Mouse (Mus musculus) myocyte (in vitro differentiated cells): ENCODE measurements around the gene Pip5kl1. TPM values are rescaled to one million over a fixed set of nuclear protein-coding genes. Genes with fewer than 3 reads are reported as not detected.

Source experiments
- H3K27me3 ChIP-seq: one replicate; pipeline ENCODE4 v1.6.1; 2011; ENCODE audit not compliant: control insufficient read depth, insufficient read depth, insufficient read length
- H3K36me3 ChIP-seq: one replicate; pipeline ENCODE4 v1.6.1; 2011; ENCODE audit not compliant: control insufficient read depth, insufficient read depth
- H3K4me2 ChIP-seq: one replicate; pipeline ENCODE4 v1.6.1; 2011; ENCODE audit warnings: low read depth, control low read depth
- H3K4me3 ChIP-seq: one replicate; pipeline ENCODE4 v1.5.1; 2011; ENCODE audit warnings: mild to moderate bottlenecking, control low read depth, moderate library complexity
- H3K79me2 ChIP-seq: one replicate; pipeline ENCODE4 v1.6.1; 2011; ENCODE audit not compliant: control insufficient read depth, insufficient read depth
- H3ac ChIP-seq: one replicate; pipeline ENCODE4 v1.6.1; 2011; ENCODE audit not compliant: control insufficient read depth, insufficient read length
- CEBPB ChIP-seq: IDR thresholded peaks from 2 replicates; pipeline ENCODE4 v1.6.1; 2011; ENCODE audit warnings: mild to moderate bottlenecking, moderate library complexity; ENCODE audit not compliant: poor library complexity, insufficient read depth, severe bottlenecking
- E2F4 ChIP-seq: IDR thresholded peaks from one replicate; pipeline ENCODE4 v1.6.1; 2011; ENCODE audit warnings: mild to moderate bottlenecking, control low read depth, moderate library complexity; ENCODE audit not compliant: insufficient read depth
- MAX ChIP-seq: IDR thresholded peaks from one replicate; pipeline ENCODE4 v1.6.1; 2011; ENCODE audit warnings: low read depth, mild to moderate bottlenecking, control low read depth
- MYOD1 ChIP-seq, 3 experiments: IDR thresholded peaks; one replicate each; pipeline ENCODE4 v1.6.1; 2011; ENCODE audit warnings: control low read depth in 2 of 3, low read depth in 2 of 3, mild to moderate bottlenecking in 2 of 3, moderate library complexity in 1 of 3; ENCODE audit not compliant: insufficient read length in 2 of 3, control insufficient read depth in 1 of 3
- MYOG ChIP-seq, 3 experiments: IDR thresholded peaks; one replicate each; pipeline ENCODE4 v1.6.1; 2011; ENCODE audit warnings: control low read depth in 2 of 3, low read depth in 2 of 3, mild to moderate bottlenecking in 2 of 3; ENCODE audit not compliant: insufficient read length in 2 of 3, control insufficient read depth in 1 of 3, insufficient read depth in 1 of 3
- POLR2A ChIP-seq: IDR thresholded peaks from one replicate; pipeline ENCODE4 v1.6.1; 2011; ENCODE audit warnings: low read depth, mild to moderate bottlenecking, control low read depth, moderate library complexity; ENCODE audit not compliant: insufficient read length
- POLR2AphosphoS2 ChIP-seq: IDR thresholded peaks from one replicate; pipeline ENCODE4 v1.6.1; 2011; ENCODE audit warnings: low read depth, control low read depth; ENCODE audit not compliant: insufficient read length
- REST ChIP-seq: IDR thresholded peaks from one replicate; pipeline ENCODE4 v1.6.1; 2011; ENCODE audit warnings: mild to moderate bottlenecking, control low read depth, moderate library complexity; ENCODE audit not compliant: insufficient read depth, insufficient read length
- SRF ChIP-seq: IDR thresholded peaks from one replicate; pipeline ENCODE4 v1.6.1; 2011; ENCODE audit warnings: low read depth; ENCODE audit not compliant: control insufficient read depth, insufficient read length
- TCF12 ChIP-seq: IDR thresholded peaks from one replicate; pipeline ENCODE4 v1.6.1; 2011; ENCODE audit warnings: mild to moderate bottlenecking, control low read depth; ENCODE audit not compliant: poor library complexity, insufficient read depth, severe bottlenecking
- TCF3 ChIP-seq: IDR thresholded peaks from one replicate; pipeline ENCODE4 v1.6.1; 2011; ENCODE audit warnings: low read depth, control low read depth; ENCODE audit not compliant: insufficient read length
- USF1 ChIP-seq: IDR thresholded peaks from one replicate; pipeline ENCODE4 v1.6.1; 2011; ENCODE audit warnings: low read depth, mild to moderate bottlenecking, control low read depth, moderate library complexity
- polyA plus RNA-seq: library from polyadenylated mRNA; unstranded; fragments of >200 nt; fragmentation: generic; extraction: Trizol; gene quantifications from one replicate; pipeline ENCODE4 v1.2.1, GENCODE M21; 2012; ENCODE audit warnings: missing spikeins

Pip5kl1 gene
- polyA plus RNA-seq, 1 experiment: 0.10 TPM

- H3K36me3 ChIP-seq: no peaks in the 10 kb centered on the region
- H3K4me3 ChIP-seq: no peak overlapping the region
- H3K4me2 ChIP-seq: no peak overlapping the region
- no peaks in the 10 kb centered on the region for H3K27me3 ChIP-seq
- H3ac ChIP-seq: no peak overlapping the region
- TF ChIP-seq CEBPB (no peak), SRF (no peak), TCF12 (no peak), POLR2AphosphoS2 (no peak), USF1 (no peak), TCF3 (no peak), MAX (no peak)
- H3K79me2 ChIP-seq: no peaks in the 10 kb centered on the region
Measured at GRCm38 (mm10) chr2:32533163-32533562, 41.4 kb upstream of the Pip5kl1 start.

- no peaks in the 10 kb centered on the region for H3K79me2 ChIP-seq
- no peak for TF ChIP-seq CEBPB
- no peak for TF ChIP-seq MYOG (IDR thresholded peaks at IDR 0.05; ENCODE audit: control insufficient read depth in 1 of 3, insufficient read depth in 1 of 3, insufficient read length in 2 of 3, low read depth in 2 of 3)
- no peak for TF ChIP-seq USF1
- TF ChIP-seq MAX: no peak
- TF ChIP-seq POLR2AphosphoS2: no peak
- TF ChIP-seq REST: no peak
- TF ChIP-seq MYOD1 (IDR thresholded peaks at IDR 0.05; ENCODE audit: control insufficient read depth in 1 of 3, insufficient read length in 2 of 3, low read depth in 2 of 3): no peak
- TF ChIP-seq SRF: no peak
- TF ChIP-seq TCF3: no peak
- no peak for TF ChIP-seq TCF12
- no peak for TF ChIP-seq E2F4
- TF ChIP-seq POLR2A: no peak
- H3K36me3 ChIP-seq: no peaks in the 10 kb centered on the region
- H3K27me3 ChIP-seq: no peaks in the 10 kb centered on the region
- H3ac ChIP-seq: no peak overlapping the region
- H3K4me3 ChIP-seq: peak overlapping the region; percentile 29
- H3K4me2 ChIP-seq: peak overlapping the region; percentile 99
Measured at GRCm38 (mm10) chr2:32534061-32534732, 40.4 kb upstream of the Pip5kl1 start.

DNA sequence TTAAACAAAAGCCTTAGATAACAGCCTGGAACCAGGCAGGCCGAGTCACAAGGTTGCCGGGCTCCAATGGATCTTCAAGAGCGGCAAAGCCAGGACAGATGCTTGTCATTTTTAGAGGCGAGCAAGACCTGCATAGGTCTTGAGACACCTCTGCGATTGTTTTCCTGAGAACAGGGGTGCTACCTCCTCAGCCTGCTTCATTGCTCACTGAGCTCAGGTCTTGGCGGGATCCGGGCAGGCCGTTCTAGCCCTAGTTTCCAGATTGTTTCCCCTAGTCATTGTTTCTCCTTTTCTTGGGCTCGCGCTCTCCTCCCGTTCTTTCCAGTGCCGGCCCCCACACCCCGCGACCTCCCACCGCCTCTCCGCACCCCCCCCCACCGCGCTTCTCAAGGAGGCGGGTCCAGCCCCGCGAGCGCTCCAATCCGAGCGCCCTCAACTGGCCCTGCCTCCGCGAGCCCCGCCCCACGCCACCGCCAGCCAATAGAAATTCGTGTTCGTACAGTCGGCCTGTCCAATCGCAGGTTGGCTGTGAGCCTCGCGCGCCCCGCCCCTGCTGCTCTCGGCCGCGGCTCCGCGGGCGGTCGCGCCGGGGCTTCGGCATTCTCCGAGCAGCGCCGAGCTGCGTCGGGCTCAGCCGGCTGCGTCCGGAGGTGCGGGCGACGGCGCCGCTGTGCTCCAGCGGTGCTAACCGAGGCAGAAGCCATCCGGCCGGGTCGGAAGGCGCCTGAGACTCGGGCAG lies 39.7 kb upstream of the Pip5kl1 start, which contains the start of gene Fam102a:
Fam102a (plus strand) TSS at position 600 of the 739 bp plus-strand sequence.
- Histone ChIP-seq H3K4me2 (peak within 1 kb of the TSS; percentile 99), H3K4me3 (peak within 1 kb of the TSS; percentile 29), H3K27me3 (no peaks in the 10 kb centered on the region), H3ac (peak within 1 kb of the TSS; percentile 53), H3K79me2 (no peaks in the 10 kb centered on the region), H3K36me3 (no peaks in the 10 kb centered on the region)
- TF ChIP-seq E2F4 (no peak), POLR2AphosphoS2 (peak; percentile 87), POLR2A (peak; percentile 92)

DNA sequence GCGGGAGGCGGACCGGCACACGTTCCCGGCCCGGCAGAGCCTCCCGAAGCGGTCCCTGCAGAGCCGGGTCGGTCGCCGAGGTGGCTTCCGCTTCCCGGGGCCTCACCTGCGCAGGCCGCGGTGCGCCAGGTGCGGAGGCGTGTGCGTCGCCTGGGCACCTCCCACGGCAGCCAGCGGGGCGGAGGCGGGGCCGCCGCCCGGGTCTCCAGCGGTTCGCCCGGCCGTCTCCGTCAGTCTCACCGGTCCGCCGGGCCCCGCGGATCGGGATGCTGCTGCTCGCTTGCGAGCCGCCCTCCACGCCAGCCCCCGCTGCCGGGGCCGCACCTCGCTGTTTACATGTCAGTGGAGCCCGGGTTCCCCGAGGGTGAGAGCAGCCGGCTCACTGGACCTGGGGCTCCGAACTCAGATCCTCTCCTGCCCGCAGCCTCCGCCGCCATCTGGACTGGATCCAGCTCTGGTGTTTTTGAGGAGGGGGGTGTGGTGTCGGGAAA lies 39.1 kb upstream of the Pip5kl1 start:
- no peaks in the 10 kb centered on the region for H3K79me2 ChIP-seq
- peak overlapping the region; percentile 29 for H3K4me3 ChIP-seq
- H3K36me3 ChIP-seq: no peaks in the 10 kb centered on the region
- TF ChIP-seq MYOD1 (IDR thresholded peaks at IDR 0.05; ENCODE audit: control insufficient read depth in 1 of 3, insufficient read length in 2 of 3, low read depth in 2 of 3) (peak in 2 of 3 experiments; percentile 0 to 45), TCF12 (no peak), MYOG (IDR thresholded peaks at IDR 0.05; ENCODE audit: control insufficient read depth in 1 of 3, insufficient read depth in 1 of 3, insufficient read length in 2 of 3, low read depth in 2 of 3) (peak in 1 of 3 experiments; percentile 23)
- H3K4me2 ChIP-seq: peak overlapping the region; percentile 87
- H3K27me3 ChIP-seq: no peaks in the 10 kb centered on the region
- H3ac ChIP-seq: peak overlapping the region; percentile 53

- peak overlapping the region; percentile 29 for H3K4me3 ChIP-seq
- peak overlapping the region; percentile 53 for H3ac ChIP-seq
- TF ChIP-seq SRF (no peak), E2F4 (no peak), MAX (no peak), MYOD1 (IDR thresholded peaks at IDR 0.05; ENCODE audit: control insufficient read depth in 1 of 3, insufficient read length in 2 of 3, low read depth in 2 of 3) (no peak), TCF3 (no peak), CEBPB (no peak), USF1 (no peak), POLR2A (no peak), REST (no peak), MYOG (IDR thresholded peaks at IDR 0.05; ENCODE audit: control insufficient read depth in 1 of 3, insufficient read depth in 1 of 3, insufficient read length in 2 of 3, low read depth in 2 of 3) (no peak)
- H3K4me2 ChIP-seq: peak overlapping the region; percentile 87
- H3K79me2 ChIP-seq: no peaks in the 10 kb centered on the region
- no peaks in the 10 kb centered on the region for H3K27me3 ChIP-seq
- no peaks in the 10 kb centered on the region for H3K36me3 ChIP-seq
Measured at GRCm38 (mm10) chr2:32536086-32536633, 38.4 kb upstream of the Pip5kl1 start.
